ENCODE assay signal across 8 mouse cellular contexts in genomic region chr11:69680136-69680855, GRCm38 (mm10). TPM values are rescaled to one million over a fixed set of nuclear protein-coding genes. Genes with fewer than 3 reads are reported as not detected.
DNase-seq lines count a peak whose midpoint lies in the region; ATAC-seq and TF ChIP-seq lines count a peak whose summit lies in the region.

No protein-coding gene starts in this region.

- H3K36me3 ChIP-seq in limb, embryonic 15.5 days, result peaks cover 48% of the 10 kb centered on the region
- H3K36me3 ChIP-seq in stomach, postnatal 0 days (ENCODE audit: control insufficient read depth, insufficient read depth, low read length), result peaks cover 11% of the 10 kb centered on the region; the same call in 1 of the 2 replicates

- no peaks in the 10 kb centered on the region for H3K9me3 ChIP-seq in limb, embryonic 15.5 days
- H3K9me3 ChIP-seq in stomach, postnatal 0 days (ENCODE audit: control insufficient read depth, low read length), result no peaks in the 10 kb centered on the region

- no peaks in the 10 kb centered on the region for H3K27me3 ChIP-seq in limb, embryonic 15.5 days
- no peaks in the 10 kb centered on the region for H3K27me3 ChIP-seq in stomach, postnatal 0 days (ENCODE audit: control insufficient read depth, insufficient read depth, low read length)

- H3K9ac ChIP-seq in limb, embryonic 15.5 days, result no peak overlapping the region
- H3K9ac ChIP-seq in stomach, postnatal 0 days (ENCODE audit: low read length), result 0 out of 2 replicates have a peak overlapping the region, but pooled peaks have one; percentile 4

- peak overlapping the region; percentile 93 for H3K4me3 ChIP-seq in gastrocnemius, adult 2 months
- H3K4me3 ChIP-seq in limb, embryonic 15.5 days, result peak overlapping the region; percentile 79
- H3K4me3 ChIP-seq in stomach, postnatal 0 days (ENCODE audit: low read depth, low read length), result no peak overlapping the region

- no peak for DNase-seq in gastrocnemius, adult 2 months
- no peak for DNase-seq in gastrocnemius, adult 8-10 months (ENCODE audit: low spot score in 2 of 2)
- DNase-seq in thymus, postnatal 4 days, result peak; percentile 26
- DNase-seq in thymus, postnatal 0 days (ENCODE audit: low spot score), result no peak
- DNase-seq in stomach, postnatal 0 days (ENCODE audit: low spot score), result no peak
- DNase-seq in frontal cortex, postnatal 14 days (ENCODE audit: low spot score in 2 of 2), result no peak
- DNase-seq in ovary, postnatal 10 days (ENCODE audit: low spot score), result no peak

- no peak for ATAC-seq in limb, embryonic 15.5 days (ENCODE audit: insufficient number of reproducible peaks, low FRiP score, low TSS enrichment, low read depth)
- ATAC-seq in stomach, postnatal 0 days (ENCODE audit: low FRiP score, low TSS enrichment), result no peak

- no peak for TF ChIP-seq EP300 in stomach, postnatal 0 days (optimal IDR thresholded peaks at IDR 0.05)

- no peak for TF ChIP-seq CTCF in gastrocnemius, adult 2 months (IDR thresholded peaks at IDR 0.05)
- no peak for TF ChIP-seq CTCF in stomach, postnatal 0 days (IDR thresholded peaks at IDR 0.05; ENCODE audit: low read depth)

- peaks cover 53% of the 10 kb centered on the region for H3K4me1 ChIP-seq in limb, embryonic 15.5 days
- peaks cover 6% of the 10 kb centered on the region for H3K4me1 ChIP-seq in stomach, postnatal 0 days (replicated peaks; ENCODE audit: control insufficient read depth, insufficient read depth)

- H3K27ac ChIP-seq in gastrocnemius, adult 2 months, result no peak overlapping the region; the same call in 1 of the 2 replicates
- H3K27ac ChIP-seq in limb, embryonic 15.5 days, result no peak overlapping the region
- no peak overlapping the region for H3K27ac ChIP-seq in stomach, postnatal 0 days (replicated peaks)

- intact Hi-C loops in gastrocnemius, adult 2 months (cut with DNase I), result loop anchor here (5.0 kb wide), 2 partner anchors 122 to 197 kb away; partner anchors contain the start of genes Fgf11 and Tmem95

- peak overlapping the region; percentile 69 for H3K4me2 ChIP-seq in limb, embryonic 15.5 days
- peak overlapping the region; percentile 67 for H3K4me2 ChIP-seq in stomach, postnatal 0 days (replicated peaks; ENCODE audit: low read depth)

- WGBS in limb, embryonic 15.5 days, result 88% methylated on average over 30 of the region's 30 CpGs
- WGBS in stomach, postnatal 0 days, result 92% methylated on average over 30 of the region's 30 CpGs

RNA-seq across cellular contexts. Expression of gene Senp3, which starts 1.6 kb away (rescaled TPM):
- 10 to 100 TPM; 25.4 to 28.1 TPM for total RNA-seq in gastrocnemius, adult 2 months (2021)
- 10 to 100 TPM; 25.7 to 29.4 (median 28.3) TPM for total RNA-seq in gastrocnemius, adult 8-10 months (2022)
- polyA plus RNA-seq in thymus, postnatal 0 days (2015; fragmentation: Nextera tagmentation; extraction: Ambion mirVana), result 60.2 and 69.1 TPM in 2 replicates
- 87.5 and 87.9 TPM in 2 replicates for polyA plus RNA-seq in limb, embryonic 15.5 days (2015; fragmentation: Nextera tagmentation; extraction: Ambion mirVana)
- polyA plus RNA-seq in stomach, postnatal 0 days (2015; fragmentation: Nextera tagmentation; extraction: Ambion mirVana), result 30.5 and 32.4 TPM in 2 replicates

RNA-seq across cellular contexts. Expression of gene Tnfsf13, which starts 5.3 kb away (rescaled TPM):
- total RNA-seq in gastrocnemius, adult 2 months (2021), result 1 to 10 TPM in 1 of 2 experiments, under 1 TPM in 1; 0.64 to 1.1 TPM
- under 1 TPM in 3 of 4 experiments, not detected in 1; 0.48 to 0.56 (median 0.54) TPM for total RNA-seq in gastrocnemius, adult 8-10 months (2022)
- 0.31 and 0.49 TPM in 2 replicates for polyA plus RNA-seq in thymus, postnatal 0 days (2015; fragmentation: Nextera tagmentation; extraction: Ambion mirVana)
- 0.73 and 0.87 TPM in 2 replicates for polyA plus RNA-seq in limb, embryonic 15.5 days (2015; fragmentation: Nextera tagmentation; extraction: Ambion mirVana)
- polyA plus RNA-seq in stomach, postnatal 0 days (2015; fragmentation: Nextera tagmentation; extraction: Ambion mirVana), result 0.50 and 0.75 TPM in 2 replicates

RNA-seq across cellular contexts. Expression of gene Eif4a1, which starts 8.1 kb away (rescaled TPM):
- 10 to 100 TPM; 98.0 to 98.5 TPM for total RNA-seq in gastrocnemius, adult 2 months (2021)
- total RNA-seq in gastrocnemius, adult 8-10 months (2022), result 100 to 1,000 TPM in 1 of 4 experiments, 10 to 100 TPM in 3; 81.9 to 109 (median 91.5) TPM
- polyA plus RNA-seq in thymus, postnatal 0 days (2015; fragmentation: Nextera tagmentation; extraction: Ambion mirVana), result 560 and 602 TPM in 2 replicates
- polyA plus RNA-seq in limb, embryonic 15.5 days (2015; fragmentation: Nextera tagmentation; extraction: Ambion mirVana), result 443 and 469 TPM in 2 replicates
- 339 and 351 TPM in 2 replicates for polyA plus RNA-seq in stomach, postnatal 0 days (2015; fragmentation: Nextera tagmentation; extraction: Ambion mirVana)

RNA-seq across cellular contexts. Expression of gene Cd68, which starts 14.3 kb away (rescaled TPM):
- total RNA-seq in gastrocnemius, adult 2 months (2021), result 1 to 10 TPM; 1.7 to 3.2 TPM
- 1 to 10 TPM in 3 of 4 experiments, under 1 TPM in 1; 0.73 to 3.7 (median 1.4) TPM for total RNA-seq in gastrocnemius, adult 8-10 months (2022)
- polyA plus RNA-seq in thymus, postnatal 0 days (2015; fragmentation: Nextera tagmentation; extraction: Ambion mirVana), result 32.5 and 33.3 TPM in 2 replicates
- polyA plus RNA-seq in limb, embryonic 15.5 days (2015; fragmentation: Nextera tagmentation; extraction: Ambion mirVana), result 18.2 and 24.1 TPM in 2 replicates
- 16.7 and 17.9 TPM in 2 replicates for polyA plus RNA-seq in stomach, postnatal 0 days (2015; fragmentation: Nextera tagmentation; extraction: Ambion mirVana)

RNA-seq across cellular contexts. Expression of gene Tnfsf12, which starts 15.4 kb away (rescaled TPM):
- total RNA-seq in gastrocnemius, adult 2 months (2021), result 10 to 100 TPM in 1 of 2 experiments, 1 to 10 TPM in 1; 6.5 to 10.6 TPM
- 1 to 10 TPM; 6.0 to 9.0 (median 7.1) TPM for total RNA-seq in gastrocnemius, adult 8-10 months (2022)
- 2.6 and 2.7 TPM in 2 replicates for polyA plus RNA-seq in thymus, postnatal 0 days (2015; fragmentation: Nextera tagmentation; extraction: Ambion mirVana)
- 10.8 and 12.9 TPM in 2 replicates for polyA plus RNA-seq in limb, embryonic 15.5 days (2015; fragmentation: Nextera tagmentation; extraction: Ambion mirVana)
- 6.9 and 9.7 TPM in 2 replicates for polyA plus RNA-seq in stomach, postnatal 0 days (2015; fragmentation: Nextera tagmentation; extraction: Ambion mirVana)
